Mouse (Mus musculus) heart, adult 2 months (tissue): ENCODE results near the gene Rassf3. TPM values are rescaled to one million over a fixed set of nuclear protein-coding genes. Genes with fewer than 3 reads are reported as not detected.
A peak's percentile ranks its signal among the peaks of the same experiment; 100 is the strongest.

Experiments
- DNase-seq, 2 experiments: peaks; one replicate each; pipeline ENCODE4 v3.0.0; 2021
- H3K27ac ChIP-seq: fragments of 200-600 bp; 2 replicates; pipeline ENCODE4 v1.8.1; 2022
- H3K27me3 ChIP-seq: fragments of 200-500 bp; 2 replicates; pipeline ENCODE4 v1.6.1; 2012; ENCODE audit warnings: mild to moderate bottlenecking, low read length, inconsistent platforms, mixed read lengths; ENCODE audit not compliant: control insufficient read depth, insufficient read depth
- H3K36me3 ChIP-seq: fragments of 200-500 bp; 2 replicates; pipeline ENCODE4 v1.6.1; 2012; ENCODE audit warnings: low read length, inconsistent platforms; ENCODE audit not compliant: control insufficient read depth, insufficient read depth
- H3K4me1 ChIP-seq: fragments of 200-500 bp; 2 replicates; pipeline ENCODE4 v1.6.1; 2011; ENCODE audit warnings: low read length; ENCODE audit not compliant: control insufficient read depth, insufficient read depth
- H3K4me3 ChIP-seq: fragments of 200-600 bp; 2 replicates; pipeline ENCODE4 v1.8.1; 2022
- H3K79me2 ChIP-seq: fragments of 200-500 bp; replicated peaks from 2 replicates; pipeline ENCODE4 v1.6.1; 2012; ENCODE audit warnings: mild to moderate bottlenecking, inconsistent platforms, low read length, moderate library complexity, mixed read lengths; ENCODE audit not compliant: control insufficient read depth, insufficient read depth
- H3K9ac ChIP-seq: fragments of 200-500 bp; 2 replicates; pipeline ENCODE4 v1.6.1; 2012; ENCODE audit warnings: low read depth, mild to moderate bottlenecking, control low read depth, inconsistent platforms, low read length, mixed read lengths
- CTCF ChIP-seq: fragments of 200-600 bp; IDR thresholded peaks from 2 replicates; pipeline ENCODE4 v1.8.1; 2022; ENCODE audit warnings: antibody characterized with exemption, mild to moderate bottlenecking, moderate library complexity
- EP300 ChIP-seq: fragments of 200-500 bp; IDR thresholded peaks from 2 replicates; pipeline ENCODE4 v1.6.1; 2011; ENCODE audit warnings: low read depth, low read length, control low read depth; ENCODE audit not compliant: insufficient read depth
- POLR2A ChIP-seq: fragments of 200-500 bp; IDR thresholded peaks from 2 replicates; pipeline ENCODE4 v1.6.1; 2011; ENCODE audit warnings: mild to moderate bottlenecking, low read depth, low read length, control low read depth; ENCODE audit not compliant: insufficient read depth
- WGBS: fragments of 180-500 bp; shearing (Covaris S2); methylation state at CpG from one replicate; pipeline ENCODE4 v1.1.7; 2018; 5-methylcytosine and 5-hydroxymethylcytosine counted together
- intact Hi-C: fragments of 180-260 bp; cut with DNase I; formaldehyde crosslinking; loops from one replicate; pipeline ENCODE4 v1.15.1; 2025
- polyA plus RNA-seq: library from polyadenylated mRNA; depleted of rRNA; stranded (reverse); fragments of >200 nt; gene quantifications from 2 replicates; pipeline ENCODE4 v1.2.3, GENCODE M21; 2012
- total RNA-seq, 2 experiments: library from RNA; stranded (reverse); gene quantifications; 2 replicates each; pipeline ENCODE4 v1.2.3; 2021

Rassf3 gene
- total and polyA plus RNA-seq, 3 experiments, result 69.4 to 135 (median 134) TPM

- WGBS, result 43% methylated on average over 5 of the region's 5 CpGs
- intact Hi-C loops, result no loop called here
- H3K27me3 ChIP-seq, result no peaks in the 10 kb centered on the region
- H3K36me3 ChIP-seq, result no peaks in the 10 kb centered on the region
- no peak overlapping the region for H3K4me3 ChIP-seq
- DNase-seq, result no peak
- no peaks in the 10 kb centered on the region for H3K79me2 ChIP-seq
- TF ChIP-seq POLR2A (no peak), CTCF (peak; percentile 47), EP300 (no peak)
- no peak overlapping the region for H3K9ac ChIP-seq
- H3K27ac ChIP-seq, result no peak overlapping the region
- peaks cover 13% of the 10 kb centered on the region for H3K4me1 ChIP-seq
Measured at GRCm38 (mm10) chr10:121500034-121500433, 23.9 kb upstream of the Rassf3 start.

DNA sequence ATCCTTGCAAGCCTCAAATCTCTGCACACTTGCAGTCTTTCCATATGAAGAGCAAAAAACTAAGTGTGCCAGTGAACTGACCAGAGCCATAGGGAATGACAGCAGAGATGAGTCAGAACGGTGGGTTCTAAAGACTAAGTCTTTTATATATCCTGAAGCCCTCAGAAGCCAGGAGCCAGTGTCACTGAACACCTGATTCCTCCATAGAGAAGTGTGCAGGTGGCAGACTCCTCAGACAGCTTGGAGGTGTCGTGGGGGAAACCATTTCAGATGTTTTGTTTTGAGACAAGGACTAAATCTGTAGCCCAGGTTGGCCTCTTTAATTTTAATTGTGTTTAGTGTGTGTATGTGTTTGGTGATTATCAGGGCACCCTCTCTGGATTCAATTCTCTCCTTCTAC is 22.9 kb upstream of the Rassf3 start:
- H3K9ac ChIP-seq, result no peak overlapping the region
- no peaks in the 10 kb centered on the region for H3K79me2 ChIP-seq
- intact Hi-C loops, result loop anchor here (1.0 kb wide), 1 partner anchor 12 kb away; no protein-coding TSS in a partner anchor
- WGBS, result 46% methylated on average over 2 of the region's 2 CpGs
- no peaks in the 10 kb centered on the region for H3K27me3 ChIP-seq
- peaks cover 13% of the 10 kb centered on the region for H3K4me1 ChIP-seq
- no peaks in the 10 kb centered on the region for H3K36me3 ChIP-seq
- H3K27ac ChIP-seq, result no peak overlapping the region
- TF ChIP-seq CTCF (no peak), POLR2A (no peak), EP300 (no peak)
- DNase-seq, result no peak
- no peak overlapping the region for H3K4me3 ChIP-seq

DNA sequence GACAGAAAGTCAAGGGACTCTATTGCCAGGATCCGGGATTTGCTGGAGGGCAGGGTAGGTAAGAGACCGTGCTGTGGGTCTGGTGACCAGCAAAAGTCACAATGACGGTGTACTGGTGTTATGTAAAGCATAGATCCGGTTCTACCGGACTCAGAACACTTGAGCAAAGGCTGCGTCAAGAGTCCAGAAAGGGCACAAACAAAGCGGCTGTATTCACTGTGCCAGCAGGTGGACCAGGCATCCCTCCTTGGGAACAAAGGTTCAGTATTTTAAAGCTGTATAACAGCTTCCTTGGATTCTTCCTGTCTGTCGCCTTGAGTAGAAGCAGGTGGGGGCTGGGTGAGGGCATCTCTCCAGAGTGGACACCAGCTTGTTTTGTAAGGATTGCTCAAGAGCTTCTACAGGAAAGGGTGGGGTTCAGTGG is 22.3 kb upstream of the Rassf3 start:
- DNase-seq, result peak; percentile 61 to 73
- Histone ChIP-seq H3K27ac (peak overlapping the region; percentile 56), H3K36me3 (no peaks in the 10 kb centered on the region), H3K9ac (no peak overlapping the region), H3K4me3 (no peak overlapping the region), H3K27me3 (no peaks in the 10 kb centered on the region), H3K79me2 (no peaks in the 10 kb centered on the region), H3K4me1 (peaks cover 13% of the 10 kb centered on the region)
- WGBS, result 52% methylated on average over 8 of the region's 8 CpGs
- no peak for TF ChIP-seq CTCF
- intact Hi-C loops, result no loop called here

DNA sequence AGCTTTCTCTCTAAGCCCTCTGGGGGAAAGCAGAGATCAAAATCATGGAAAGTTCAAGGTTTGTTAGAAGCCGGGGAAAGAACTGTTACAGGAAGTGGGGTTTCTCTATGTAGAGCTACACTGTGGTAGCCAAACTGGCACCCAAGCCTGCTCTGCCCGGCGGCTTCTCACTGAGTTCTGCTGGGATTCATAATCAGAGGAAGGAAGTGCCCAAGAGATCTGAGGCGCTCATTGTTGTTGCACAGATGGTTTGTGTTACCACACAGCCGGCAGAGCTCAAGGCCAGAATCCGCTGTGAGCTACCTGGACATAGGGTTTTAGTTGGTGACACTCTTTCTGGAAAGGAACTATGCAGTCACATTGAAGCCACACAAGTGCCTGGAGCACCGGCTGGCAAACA is 21.8 kb upstream of the Rassf3 start:
- peaks cover 13% of the 10 kb centered on the region for H3K4me1 ChIP-seq
- intact Hi-C loops, result no loop called here
- peak overlapping the region; percentile 56 for H3K27ac ChIP-seq
- H3K4me3 ChIP-seq, result no peak overlapping the region
- TF ChIP-seq EP300 (no peak), CTCF (no peak), POLR2A (no peak)
- DNase-seq, result peak in 1 of 2 experiments; percentile 30
- 45% methylated on average over 7 of the region's 7 CpGs for WGBS
- no peaks in the 10 kb centered on the region for H3K36me3 ChIP-seq
- no peak overlapping the region for H3K9ac ChIP-seq
- H3K27me3 ChIP-seq, result no peaks in the 10 kb centered on the region
- no peaks in the 10 kb centered on the region for H3K79me2 ChIP-seq

DNA sequence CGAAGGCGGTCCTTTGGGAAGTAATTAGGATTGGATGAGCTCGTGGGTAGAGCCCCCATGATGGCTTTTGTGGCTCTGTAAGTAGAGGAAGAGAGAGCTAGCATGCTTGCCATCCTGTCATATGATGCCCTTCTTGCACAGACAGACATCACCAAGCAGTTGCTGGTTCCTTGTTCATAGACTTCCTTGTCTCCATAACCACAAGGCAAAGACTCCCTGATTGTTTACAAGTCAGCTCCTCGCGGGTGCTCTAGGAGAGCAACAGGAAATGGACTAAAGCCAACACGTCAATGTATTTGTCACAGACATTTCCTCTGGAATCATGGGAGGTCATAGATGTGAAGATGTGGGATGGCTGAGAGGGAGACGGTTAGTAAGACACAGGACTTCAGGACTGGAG is 20.5 kb upstream of the Rassf3 start:
- intact Hi-C loops, result no loop called here
- TF ChIP-seq POLR2A, result no peak
- TF ChIP-seq CTCF, result no peak
- TF ChIP-seq EP300, result no peak
- Histone ChIP-seq H3K4me3 (no peak overlapping the region), H3K79me2 (no peaks in the 10 kb centered on the region), H3K4me1 (peaks cover 13% of the 10 kb centered on the region), H3K27ac (no peak overlapping the region; the same call in 1 of the 2 replicates), H3K27me3 (no peaks in the 10 kb centered on the region), H3K9ac (no peak overlapping the region), H3K36me3 (no peaks in the 10 kb centered on the region)
- WGBS, result 43% methylated on average over 7 of the region's 7 CpGs
- peak in 1 of 2 experiments; percentile 33 for DNase-seq

DNA sequence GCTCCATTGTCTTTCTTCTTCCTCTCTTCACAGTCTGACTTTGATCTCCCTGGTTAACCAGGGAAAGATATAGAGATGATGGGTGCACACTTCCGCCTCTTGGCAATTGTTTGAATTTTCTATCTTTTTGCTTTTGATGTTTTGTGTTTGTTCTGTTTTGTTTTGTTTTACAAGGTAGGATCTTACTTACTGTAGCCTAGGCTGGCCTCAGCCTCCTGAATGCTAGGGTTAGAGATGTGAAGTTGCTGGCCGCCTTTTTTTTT is 17.9 kb upstream of the Rassf3 start:
- 83% methylated on average over 2 of the region's 2 CpGs for WGBS
- intact Hi-C loops, result no loop called here
- H3K79me2 ChIP-seq, result no peaks in the 10 kb centered on the region
- H3K27ac ChIP-seq, result no peak overlapping the region
- peaks cover 12% of the 10 kb centered on the region for H3K4me1 ChIP-seq
- H3K9ac ChIP-seq, result no peak overlapping the region
- TF ChIP-seq EP300 (no peak), CTCF (no peak), POLR2A (no peak)
- H3K27me3 ChIP-seq, result no peaks in the 10 kb centered on the region
- H3K36me3 ChIP-seq, result no peaks in the 10 kb centered on the region
- DNase-seq, result no peak
- no peak overlapping the region for H3K4me3 ChIP-seq
